Mouse (Mus musculus) heart, adult 9 months (tissue): Measurements from ENCODE around the gene Sfswap.

Experiments
- DNase-seq, 2 experiments: peaks; one replicate each; pipeline ENCODE4 v3.0.0; 2022; ENCODE audit warnings: low spot score in 2 of 2

Gene Sfswap

GRCm38 (mm10) chr5:129529571-129529970 is 28.6 kb downstream of the Sfswap start:
- no peak for DNase-seq

- no peak for DNase-seq
These were observed 32.7 kb downstream of the Sfswap start for GRCm38 (mm10) chr5:129533731-129534130.

DNA sequence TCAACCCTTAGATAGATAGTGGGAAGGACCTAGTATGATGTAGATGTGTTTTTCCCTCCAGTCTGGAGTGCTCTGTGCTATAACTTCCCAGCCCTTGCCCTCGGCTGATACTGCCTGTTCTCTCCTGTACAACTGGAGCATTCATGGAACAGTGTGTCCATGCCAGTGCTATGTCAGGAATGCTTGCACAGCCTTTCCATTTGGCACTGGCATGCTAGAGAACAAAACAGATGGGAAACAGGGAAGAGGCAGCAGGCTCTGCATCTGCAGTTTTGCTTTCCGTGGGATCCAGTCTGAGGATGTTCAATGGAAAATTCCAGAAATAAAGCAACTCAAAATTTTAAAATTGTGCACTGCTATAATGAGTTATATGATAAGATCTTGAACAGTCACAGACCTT is 33.5 kb downstream of the Sfswap start:
- peak; percentile 68 to 78 for DNase-seq

DNA sequence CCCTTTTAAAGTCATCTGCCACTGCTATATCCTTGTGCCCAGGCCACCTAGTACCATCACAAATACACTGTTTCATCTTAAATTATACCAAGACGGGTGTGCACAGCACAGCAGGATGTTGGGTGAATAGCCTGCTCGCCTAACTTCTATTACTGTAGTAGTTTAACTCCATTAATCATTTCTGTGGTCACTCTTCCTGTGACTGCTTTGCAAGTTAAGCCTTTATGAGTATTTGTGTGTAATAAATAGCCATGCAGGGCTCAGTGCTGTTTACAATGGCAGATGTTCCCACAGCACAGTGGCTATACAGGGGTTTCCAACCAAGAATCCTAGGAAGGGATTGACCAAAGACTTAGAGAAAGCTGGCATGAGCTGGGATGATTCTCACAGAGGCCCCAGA is 34.0 kb downstream of the Sfswap start:
- no peak for DNase-seq

GRCm38 (mm10) chr5:129535431-129535830 is 34.4 kb downstream of the Sfswap start:
- DNase-seq, result peak in 1 of 2 experiments; percentile 32

DNA sequence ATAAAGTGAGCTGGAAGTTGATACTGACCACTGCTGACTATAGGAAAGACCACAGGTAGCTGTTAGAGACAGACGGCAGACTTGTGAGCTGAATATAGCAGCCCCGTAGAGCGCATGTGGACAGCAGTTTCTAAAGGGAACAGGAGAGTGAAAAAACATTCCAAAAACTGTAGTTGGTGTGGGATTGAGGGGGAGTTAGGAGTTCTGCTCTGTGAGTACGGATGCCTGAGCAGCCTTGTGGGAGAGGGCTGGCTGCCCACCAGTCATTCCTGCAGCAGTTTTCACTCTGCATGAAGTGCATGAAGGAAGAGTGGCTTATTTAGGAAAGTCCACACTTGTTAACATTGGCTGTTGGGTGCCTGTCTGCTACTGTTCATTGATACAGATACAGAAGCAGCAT is 37.8 kb downstream of the Sfswap start:
- DNase-seq, result no peak

DNA sequence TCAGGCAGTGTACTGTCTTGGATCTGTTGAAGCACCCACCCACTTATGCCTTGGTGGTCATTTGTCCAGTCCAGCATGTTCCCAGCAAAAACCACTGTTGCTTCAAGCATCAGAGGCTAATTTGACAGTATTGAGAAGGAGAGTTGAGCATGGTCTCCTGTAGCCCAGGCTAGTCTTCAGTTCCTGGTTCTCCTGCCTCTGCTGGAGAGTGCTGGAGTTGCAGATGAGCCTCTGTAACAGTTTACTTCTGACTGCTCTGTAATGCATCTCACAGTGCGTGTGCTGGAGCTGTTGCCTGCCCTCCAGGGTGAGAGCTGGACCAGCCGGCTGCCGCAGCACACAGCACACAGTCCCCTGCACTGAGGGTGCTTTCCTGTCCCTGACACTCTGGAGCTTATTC is 41.2 kb downstream of the Sfswap start:
- DNase-seq, result no peak

DNA sequence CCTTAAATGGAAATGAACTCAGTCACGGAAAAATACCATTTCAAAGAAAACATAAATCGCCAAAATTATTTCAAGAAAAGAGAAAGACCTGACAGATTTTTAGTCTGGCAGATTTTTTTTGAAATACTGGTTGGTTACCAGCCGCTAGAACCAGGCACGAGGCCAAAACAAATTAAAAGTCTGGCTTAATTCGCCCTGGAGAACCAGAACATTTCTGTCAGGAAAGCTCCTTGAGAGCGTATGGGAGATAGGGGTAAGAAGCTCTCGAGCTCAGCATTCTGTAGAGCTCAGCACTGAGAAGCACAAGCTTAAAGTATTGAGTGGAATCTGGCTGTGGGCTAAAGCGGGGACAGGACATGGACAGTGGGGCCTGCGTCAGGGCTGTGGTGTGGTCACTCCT is 44.8 kb downstream of the Sfswap start:
- no peak for DNase-seq

GRCm38 (mm10) chr5:129549716-129550115 is 48.7 kb downstream of the Sfswap start:
- DNase-seq, result no peak

DNA sequence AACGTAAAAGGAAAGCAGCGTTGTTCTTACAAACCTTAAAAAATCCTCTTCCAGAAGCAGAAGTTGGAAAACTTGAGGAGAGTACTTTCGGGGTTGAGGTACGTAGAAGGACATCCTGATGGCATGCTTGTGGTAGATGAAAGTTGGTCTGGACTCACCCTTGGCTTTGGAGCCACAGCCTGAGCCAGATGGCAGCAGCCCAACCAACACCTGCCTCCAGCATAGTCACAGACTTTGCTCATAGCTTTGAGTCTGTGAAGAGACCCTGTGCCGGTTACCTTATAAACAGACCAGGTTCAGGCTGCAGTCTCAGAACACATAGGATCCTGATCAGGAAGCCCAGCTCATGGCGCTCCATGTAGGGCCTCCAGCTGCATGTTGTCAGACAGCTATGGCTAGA is 49.8 kb downstream of the Sfswap start:
- no peak for DNase-seq

GRCm38 (mm10) chr5:129551991-129552390 is 51.0 kb downstream of the Sfswap start:
- DNase-seq, result no peak

GRCm38 (mm10) chr5:129553642-129554041 is 52.6 kb downstream of the Sfswap start:
- DNase-seq, result no peak

DNA sequence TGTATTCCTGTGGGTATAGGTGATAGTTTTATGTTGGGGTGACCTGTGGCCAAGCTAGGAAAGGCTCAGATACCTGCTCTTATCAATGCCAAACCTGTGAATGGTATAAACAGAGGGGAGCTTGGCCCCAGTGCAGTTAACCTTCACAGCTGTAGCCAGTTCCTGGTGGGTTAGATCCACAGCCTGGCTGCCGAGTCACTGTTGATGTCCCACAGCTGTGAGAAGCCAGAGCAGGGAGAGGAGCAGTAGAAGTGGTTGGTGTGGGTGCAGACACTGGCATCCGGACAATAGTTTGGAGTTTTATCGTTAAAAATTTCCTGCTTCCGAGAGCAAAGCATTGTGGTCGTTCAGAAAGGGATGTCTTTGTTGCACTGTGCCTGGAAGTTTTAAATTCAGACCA is 57.6 kb downstream of the Sfswap start:
- peak in 1 of 2 experiments; percentile 11 for DNase-seq

- DNase-seq, result peak in 1 of 2 experiments; percentile 22
These were observed 58.3 kb downstream of the Sfswap start for GRCm38 (mm10) chr5:129559283-129559682.

- DNase-seq, result no peak
These were observed 61.3 kb downstream of the Sfswap start for GRCm38 (mm10) chr5:129562342-129562741.

- DNase-seq, result no peak
These were observed 67.6 kb downstream of the Sfswap start for GRCm38 (mm10) chr5:129568596-129568995.

DNA sequence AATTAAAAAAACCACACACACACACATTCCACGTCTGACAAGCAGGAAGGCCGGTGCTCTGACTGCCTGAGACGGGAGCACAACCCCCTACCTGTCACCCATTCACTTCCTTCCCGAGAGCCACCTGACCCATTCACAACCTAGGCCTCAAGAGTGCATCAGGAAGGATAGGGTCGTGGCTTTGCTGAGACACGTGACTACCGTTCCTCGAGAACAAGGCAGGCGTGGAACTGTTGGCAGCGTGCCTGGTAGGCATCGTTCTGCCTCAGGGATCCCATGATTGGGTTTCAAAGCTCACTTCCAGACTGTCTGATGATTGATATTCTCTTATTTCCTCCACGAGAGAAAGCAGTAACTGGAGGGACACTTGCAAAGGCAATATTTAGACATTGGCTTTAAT is 77.2 kb downstream of the Sfswap start:
- DNase-seq, result no peak

DNA sequence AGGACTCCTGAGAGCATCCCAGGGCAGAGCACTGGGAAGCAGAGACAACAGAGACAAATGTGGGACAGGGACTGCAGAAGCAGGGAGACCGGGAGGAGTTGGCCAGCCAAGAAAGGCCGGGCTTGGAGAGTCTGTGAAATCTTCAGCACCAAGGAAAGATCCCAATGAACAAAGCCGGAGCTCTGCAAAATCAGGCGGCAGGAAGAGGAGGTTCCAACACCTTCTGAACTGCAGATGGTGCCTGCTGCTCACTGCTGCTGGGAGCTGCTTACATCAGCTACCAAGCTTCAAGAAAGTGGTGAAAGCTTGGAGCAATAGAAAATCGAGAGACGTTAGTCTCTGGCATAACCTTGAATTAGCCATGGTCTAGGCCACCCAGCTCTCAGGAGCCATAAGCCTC is 79.0 kb downstream of the Sfswap start:
- DNase-seq, result no peak

- no peak for DNase-seq
These were observed 79.6 kb downstream of the Sfswap start for GRCm38 (mm10) chr5:129580572-129580971.

GRCm38 (mm10) chr5:129581015-129581414 is 80.0 kb downstream of the Sfswap start:
- no peak for DNase-seq

DNA sequence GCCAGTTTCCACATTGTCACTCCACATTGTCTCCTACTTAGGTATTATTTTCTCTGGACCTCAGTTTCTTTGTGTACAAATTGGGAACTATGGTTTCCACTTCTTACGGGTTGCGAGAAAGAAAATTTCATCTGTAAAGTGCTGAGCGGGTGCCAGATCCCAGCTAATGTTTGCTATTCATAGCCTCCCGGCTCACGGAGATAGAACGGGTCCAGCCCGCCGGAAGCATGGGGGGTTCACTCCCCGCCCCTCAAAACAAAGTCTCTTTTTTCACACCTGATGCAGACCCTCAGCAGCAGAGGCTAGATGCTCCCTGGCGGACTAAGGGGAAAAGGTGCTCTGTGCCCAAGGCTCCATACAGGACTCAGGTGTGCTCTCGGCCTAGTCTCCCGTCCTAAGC is 82.3 kb downstream of the Sfswap start:
- no peak for DNase-seq

DNA sequence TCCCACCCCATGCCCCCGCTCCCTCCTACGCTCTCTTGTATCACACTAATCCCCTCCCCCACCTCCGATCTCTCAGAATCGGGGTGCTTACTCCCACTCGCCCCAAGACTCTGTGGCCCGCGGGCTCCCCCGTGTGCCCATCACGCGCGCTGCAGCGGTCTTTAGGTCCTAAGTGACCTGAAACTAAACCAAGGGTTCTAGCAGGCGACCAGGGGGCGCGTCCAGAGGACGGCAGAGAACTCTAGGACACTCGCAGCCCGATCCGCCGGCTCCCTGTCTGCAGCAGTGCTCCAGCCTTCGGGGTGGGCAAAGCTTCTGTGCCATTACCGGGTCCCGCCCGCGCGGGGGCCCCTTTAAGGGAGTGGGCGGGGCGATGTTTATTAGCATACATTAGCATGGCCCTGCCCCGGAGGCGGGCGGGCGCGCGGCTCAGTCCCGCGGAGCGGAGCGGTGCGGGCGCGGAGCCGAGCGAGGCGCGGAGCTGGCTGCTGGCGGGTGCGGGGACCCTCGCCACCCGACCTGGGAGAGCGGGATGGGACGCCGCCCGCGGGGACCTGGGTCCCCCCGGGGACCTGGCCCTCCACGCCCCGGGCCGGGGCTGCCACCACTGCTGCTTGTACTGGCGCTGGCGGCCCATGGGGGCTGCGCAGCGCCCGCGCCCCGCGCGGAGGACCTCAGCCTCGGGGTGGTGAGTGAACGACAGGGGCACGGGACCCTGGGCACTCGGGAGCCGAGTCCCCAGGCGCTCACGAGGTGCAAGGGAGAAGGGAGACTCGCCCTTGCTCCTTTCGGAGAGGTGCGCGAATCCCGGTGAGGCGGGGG is 83.0 kb downstream of the Sfswap start, which contains the start of gene Mmp17:
Gene Mmp17 (plus strand): TSS at position 409 of the 822 bp plus-strand sequence.
- DNase-seq, result peak; percentile 87 to 89
